Mouse (Mus musculus): ENCODE data around the gene Tysnd1. TPM values are rescaled to one million over a fixed set of nuclear protein-coding genes. Genes with fewer than 3 reads are reported as not detected.

Tysnd1 gene
- polyA plus RNA-seq, 1 experiment = 15.6 TPM

GRCm38 (mm10) chr10:61730171-61730570, 34.9 kb downstream of the Tysnd1 start:
- H3K4me1 ChIP-seq (ENCODE audit: control insufficient read depth, insufficient read depth, low read length) = no peaks in the 10 kb centered on the region
- no peak overlapping the region for H3K4me3 ChIP-seq (ENCODE audit: insufficient read depth, low read length)
- TF ChIP-seq CTCF (IDR thresholded peaks at IDR 0.05; ENCODE audit: low read depth, low read length) (no peak), POLR2A (IDR thresholded peaks at IDR 0.05; ENCODE audit: borderline replicate concordance, low read depth, low read length) (no peak)
- H3K27ac ChIP-seq (ENCODE audit: insufficient read depth, low read depth, low read length) = no peak overlapping the region

- Histone ChIP-seq H3K4me3 (ENCODE audit: insufficient read depth, low read length) (no peak overlapping the region), H3K4me1 (ENCODE audit: control insufficient read depth, insufficient read depth, low read length) (no peaks in the 10 kb centered on the region), H3K27ac (ENCODE audit: insufficient read depth, low read depth, low read length) (no peak overlapping the region)
- no peak for TF ChIP-seq POLR2A (IDR thresholded peaks at IDR 0.05; ENCODE audit: borderline replicate concordance, low read depth, low read length)
- TF ChIP-seq CTCF (IDR thresholded peaks at IDR 0.05; ENCODE audit: low read depth, low read length) = peak; percentile 97
Observed at GRCm38 (mm10) chr10:61734377-61734776, 39.1 kb downstream of the Tysnd1 start.

GRCm38 (mm10) chr10:61736671-61737078, 41.4 kb downstream of the Tysnd1 start:
- Histone ChIP-seq H3K4me1 (ENCODE audit: control insufficient read depth, insufficient read depth, low read length) (no peaks in the 10 kb centered on the region), H3K4me3 (ENCODE audit: insufficient read depth, low read length) (no peak overlapping the region), H3K27ac (ENCODE audit: insufficient read depth, low read depth, low read length) (no peak overlapping the region)
- TF ChIP-seq CTCF (IDR thresholded peaks at IDR 0.05; ENCODE audit: low read depth, low read length) = no peak
- TF ChIP-seq POLR2A (IDR thresholded peaks at IDR 0.05; ENCODE audit: borderline replicate concordance, low read depth, low read length) = no peak

GRCm38 (mm10) chr10:61737537-61737936, 42.2 kb downstream of the Tysnd1 start:
- no peaks in the 10 kb centered on the region for H3K4me1 ChIP-seq (ENCODE audit: control insufficient read depth, insufficient read depth, low read length)
- no peak for TF ChIP-seq CTCF (IDR thresholded peaks at IDR 0.05; ENCODE audit: low read depth, low read length)
- TF ChIP-seq POLR2A (IDR thresholded peaks at IDR 0.05; ENCODE audit: borderline replicate concordance, low read depth, low read length) = no peak
- H3K4me3 ChIP-seq (ENCODE audit: insufficient read depth, low read length) = no peak overlapping the region
- H3K27ac ChIP-seq (ENCODE audit: insufficient read depth, low read depth, low read length) = no peak overlapping the region

- TF ChIP-seq POLR2A (IDR thresholded peaks at IDR 0.05; ENCODE audit: borderline replicate concordance, low read depth, low read length) (no peak), CTCF (IDR thresholded peaks at IDR 0.05; ENCODE audit: low read depth, low read length) (no peak)
- Histone ChIP-seq H3K4me1 (ENCODE audit: control insufficient read depth, insufficient read depth, low read length) (no peaks in the 10 kb centered on the region), H3K27ac (ENCODE audit: insufficient read depth, low read depth, low read length) (no peak overlapping the region), H3K4me3 (ENCODE audit: insufficient read depth, low read length) (no peak overlapping the region)
Observed at GRCm38 (mm10) chr10:61738126-61738525, 42.8 kb downstream of the Tysnd1 start.

GRCm38 (mm10) chr10:61741306-61741705, 46.0 kb downstream of the Tysnd1 start:
- TF ChIP-seq POLR2A (IDR thresholded peaks at IDR 0.05; ENCODE audit: borderline replicate concordance, low read depth, low read length) (no peak), CTCF (IDR thresholded peaks at IDR 0.05; ENCODE audit: low read depth, low read length) (no peak)
- Histone ChIP-seq H3K4me1 (ENCODE audit: control insufficient read depth, insufficient read depth, low read length) (no peaks in the 10 kb centered on the region), H3K4me3 (ENCODE audit: insufficient read depth, low read length) (no peak overlapping the region), H3K27ac (ENCODE audit: insufficient read depth, low read depth, low read length) (no peak overlapping the region)

GRCm38 (mm10) chr10:61741873-61742272, 46.6 kb downstream of the Tysnd1 start:
- Histone ChIP-seq H3K27ac (ENCODE audit: insufficient read depth, low read depth, low read length) (no peak overlapping the region), H3K4me3 (ENCODE audit: insufficient read depth, low read length) (no peak overlapping the region), H3K4me1 (ENCODE audit: control insufficient read depth, insufficient read depth, low read length) (no peaks in the 10 kb centered on the region)
- TF ChIP-seq POLR2A (IDR thresholded peaks at IDR 0.05; ENCODE audit: borderline replicate concordance, low read depth, low read length) = no peak
- no peak for TF ChIP-seq CTCF (IDR thresholded peaks at IDR 0.05; ENCODE audit: low read depth, low read length)

- H3K4me1 ChIP-seq (ENCODE audit: control insufficient read depth, insufficient read depth, low read length) = no peaks in the 10 kb centered on the region
- no peak for TF ChIP-seq POLR2A (IDR thresholded peaks at IDR 0.05; ENCODE audit: borderline replicate concordance, low read depth, low read length)
- TF ChIP-seq CTCF (IDR thresholded peaks at IDR 0.05; ENCODE audit: low read depth, low read length) = no peak
- no peak overlapping the region for H3K4me3 ChIP-seq (ENCODE audit: insufficient read depth, low read length)
- H3K27ac ChIP-seq (ENCODE audit: insufficient read depth, low read depth, low read length) = no peak overlapping the region
Observed at GRCm38 (mm10) chr10:61742336-61742735, 47.0 kb downstream of the Tysnd1 start.

GRCm38 (mm10) chr10:61745133-61745532, 49.8 kb downstream of the Tysnd1 start:
- TF ChIP-seq POLR2A (IDR thresholded peaks at IDR 0.05; ENCODE audit: borderline replicate concordance, low read depth, low read length) (no peak), CTCF (IDR thresholded peaks at IDR 0.05; ENCODE audit: low read depth, low read length) (peak; percentile 46; the same call in 1 of the 2 replicates)
- no peak overlapping the region for H3K4me3 ChIP-seq (ENCODE audit: insufficient read depth, low read length)
- no peak overlapping the region for H3K27ac ChIP-seq (ENCODE audit: insufficient read depth, low read depth, low read length)
- H3K4me1 ChIP-seq (ENCODE audit: control insufficient read depth, insufficient read depth, low read length) = no peaks in the 10 kb centered on the region

- Histone ChIP-seq H3K4me3 (ENCODE audit: insufficient read depth, low read length) (no peak overlapping the region), H3K27ac (ENCODE audit: insufficient read depth, low read depth, low read length) (no peak overlapping the region), H3K4me1 (ENCODE audit: control insufficient read depth, insufficient read depth, low read length) (peaks cover 5% of the 10 kb centered on the region)
- TF ChIP-seq CTCF (IDR thresholded peaks at IDR 0.05; ENCODE audit: low read depth, low read length) (no peak), POLR2A (IDR thresholded peaks at IDR 0.05; ENCODE audit: borderline replicate concordance, low read depth, low read length) (no peak)
Observed at GRCm38 (mm10) chr10:61747302-61747701, 52.0 kb downstream of the Tysnd1 start.

GRCm38 (mm10) chr10:61750014-61750413, 54.7 kb downstream of the Tysnd1 start:
- TF ChIP-seq CTCF (IDR thresholded peaks at IDR 0.05; ENCODE audit: low read depth, low read length) (no peak), POLR2A (IDR thresholded peaks at IDR 0.05; ENCODE audit: borderline replicate concordance, low read depth, low read length) (no peak)

More at GRCm38 (mm10) chr10:61750014-61750413, 54.7 kb downstream of the Tysnd1 start:
- Histone ChIP-seq H3K4me3 (ENCODE audit: insufficient read depth, low read length) (no peak overlapping the region), H3K4me1 (ENCODE audit: control insufficient read depth, insufficient read depth, low read length) (peaks cover 9% of the 10 kb centered on the region), H3K27ac (ENCODE audit: insufficient read depth, low read depth, low read length) (no peak overlapping the region)

All from bone marrow macrophage, adult 2 months (primary cell).